In genomic region chr4:33640576-33641255, GRCm38 (mm10) we compare ENCODE assay signal across 12 mouse cellular contexts.
A peak's percentile ranks its signal among the peaks of the same experiment; 100 is the strongest.
DNase-seq lines count a peak whose midpoint lies in the region; ATAC-seq lines count a peak whose summit lies in the region.
"Had no signal": no experiment of that assay in that cellular context is flagged by ENCODE, and none has a peak within 500 bp of the region (broad histone marks: within the 10 kb centered on the region; RNA-seq: fewer than 3 reads in every experiment).

No protein-coding gene starts in this region.

- ATAC-seq in kidney, embryonic 15.5 days (replicated peaks; ENCODE audit: low FRiP score) = peak; percentile 48; the same call in 1 of the 2 replicates
- peak; percentile 46; the same call in 1 of the 2 replicates for ATAC-seq in midbrain, embryonic 13.5 days
- ATAC-seq: liver, embryonic 12.5 days had no signal

- H3K9ac ChIP-seq in kidney, embryonic 15.5 days = no peak overlapping the region
- H3K9ac ChIP-seq in midbrain, embryonic 13.5 days (replicated peaks) = no peak overlapping the region
- H3K9ac ChIP-seq: liver, embryonic 12.5 days had no signal

- H3K27me3 ChIP-seq in kidney, embryonic 15.5 days = no peaks in the 10 kb centered on the region
- no peaks in the 10 kb centered on the region for H3K27me3 ChIP-seq in midbrain, embryonic 13.5 days
- no peaks in the 10 kb centered on the region for H3K27me3 ChIP-seq in limb, embryonic 10.5 days (ENCODE audit: low read depth, poor library complexity, severe bottlenecking)
- H3K27me3 ChIP-seq: liver, embryonic 12.5 days had no signal

- no peaks in the 10 kb centered on the region for H3K9me3 ChIP-seq in kidney, embryonic 15.5 days (replicated peaks)
- H3K9me3 ChIP-seq in midbrain, embryonic 13.5 days = no peaks in the 10 kb centered on the region
- no peaks in the 10 kb centered on the region for H3K9me3 ChIP-seq in limb, embryonic 10.5 days (replicated peaks)
- H3K9me3 ChIP-seq: embryonic facial prominence, embryonic 10.5 days; liver, embryonic 12.5 days had no signal

- no peaks in the 10 kb centered on the region for H3K36me3 ChIP-seq in kidney, embryonic 15.5 days
- no peaks in the 10 kb centered on the region for H3K36me3 ChIP-seq in midbrain, embryonic 13.5 days
- H3K36me3 ChIP-seq in limb, embryonic 10.5 days = no peaks in the 10 kb centered on the region
- H3K36me3 ChIP-seq: embryonic facial prominence, embryonic 10.5 days; liver, embryonic 12.5 days had no signal

- peaks cover 3% of the 10 kb centered on the region; the same call in 1 of the 2 replicates for H3K4me1 ChIP-seq in kidney, embryonic 15.5 days
- H3K4me1 ChIP-seq in midbrain, embryonic 13.5 days (replicated peaks) = peaks cover 17% of the 10 kb centered on the region
- H3K4me1 ChIP-seq in limb, embryonic 10.5 days = no peaks in the 10 kb centered on the region
- H3K4me1 ChIP-seq: embryonic facial prominence, embryonic 10.5 days; liver, embryonic 12.5 days had no signal

- DNase-seq in kidney, postnatal 10 days = no peak
- peak; percentile 89 for DNase-seq in brain, adult 2 months (ENCODE audit: low read depth, low spot score)
- DNase-seq in gastrocnemius, adult 8-10 months (ENCODE audit: low spot score in 2 of 2) = peak; percentile 49 to 71
- DNase-seq in heart, adult 8-10 months (ENCODE audit: low spot score) = no peak
- DNase-seq in layer of hippocampus, postnatal 36 days = no peak
- DNase-seq in limb, embryonic 10.5 days (ENCODE audit: low spot score) = no peak
- DNase-seq: heart, adult 18-20 months had no signal

- no peak overlapping the region for H3K27ac ChIP-seq in kidney, embryonic 15.5 days
- H3K27ac ChIP-seq in midbrain, embryonic 13.5 days = no peak overlapping the region
- no peak overlapping the region for H3K27ac ChIP-seq in limb, embryonic 10.5 days
- H3K27ac ChIP-seq: embryonic facial prominence, embryonic 10.5 days; liver, embryonic 12.5 days had no signal

- no peak overlapping the region for H3K4me3 ChIP-seq in kidney, embryonic 15.5 days (replicated peaks)
- no peak overlapping the region for H3K4me3 ChIP-seq in midbrain, embryonic 13.5 days (replicated peaks)
- no peak overlapping the region for H3K4me3 ChIP-seq in limb, embryonic 10.5 days
- H3K4me3 ChIP-seq: embryonic facial prominence, embryonic 10.5 days; liver, embryonic 12.5 days; megakaryocyte, embryonic 14.5 days had no signal

- H3K4me2 ChIP-seq in kidney, embryonic 15.5 days = no peak overlapping the region
- no peak overlapping the region for H3K4me2 ChIP-seq in midbrain, embryonic 13.5 days (replicated peaks)
- H3K4me2 ChIP-seq: liver, embryonic 12.5 days had no signal

- 52% methylated on average over 11 of the region's 11 CpGs for WGBS in kidney, embryonic 15.5 days
- WGBS in midbrain, embryonic 13.5 days = 55% methylated on average over 11 of the region's 11 CpGs
- WGBS in limb, embryonic 10.5 days = 77% methylated on average over 11 of the region's 11 CpGs

Comparison
In these comparisons a context has a peak if more than half of its experiments do, and no peak if none do; other contexts are left out.
1. DNase-seq: peak in brain, adult 2 months (single experiment) and gastrocnemius, adult 8-10 months (2 of 2); none in kidney, postnatal 10 days (single experiment), heart, adult 8-10 months (single experiment), layer of hippocampus, postnatal 36 days (0 of 2) and limb, embryonic 10.5 days (single experiment).